Mouse (Mus musculus): ENCODE results near the gene Ush1c. TPM values are rescaled to one million over a fixed set of nuclear protein-coding genes. Genes with fewer than 3 reads are reported as not detected.

Ush1c gene
- total RNA-seq, 1 experiment from 2014 or later: 2.7 TPM

Other genes with a start within 250 kb of the Ush1c start
- 0.90 and 15.1 TPM in 2 replicates for gene Abcc6, start 208.2 kb downstream of the Ush1c start, total RNA-seq (2021)
- 53.0 and 60.3 TPM in 2 replicates for gene Nomo1, start 204.8 kb downstream of the Ush1c start, total RNA-seq (2021)
- gene Kcnj11, start 137.7 kb downstream of the Ush1c start, total RNA-seq (2021): 1.0 and 1.3 TPM in 2 replicates
- gene Abcc8, start 58.5 kb downstream of the Ush1c start, total RNA-seq (2021): 0.45 and 0.93 TPM in 2 replicates
- 0.04 TPM in 1 of 2 replicates, not detected in the other for gene Otog, start 2.5 kb upstream of the Ush1c start, total RNA-seq (2021)
- gene Myod1, start 138.0 kb upstream of the Ush1c start, total RNA-seq (2021): not detected in 2 replicates
- gene Kcnc1, start 158.0 kb upstream of the Ush1c start, total RNA-seq (2021): 0.44 and 0.56 TPM in 2 replicates